Mouse (Mus musculus): ENCODE data around the gene Apoc2. TPM values are rescaled to one million over a fixed set of nuclear protein-coding genes. Genes with fewer than 3 reads are reported as not detected.

Apoc2 gene
- polyA plus RNA-seq (2017; shearing (Covaris generic)): not detected

DNA sequence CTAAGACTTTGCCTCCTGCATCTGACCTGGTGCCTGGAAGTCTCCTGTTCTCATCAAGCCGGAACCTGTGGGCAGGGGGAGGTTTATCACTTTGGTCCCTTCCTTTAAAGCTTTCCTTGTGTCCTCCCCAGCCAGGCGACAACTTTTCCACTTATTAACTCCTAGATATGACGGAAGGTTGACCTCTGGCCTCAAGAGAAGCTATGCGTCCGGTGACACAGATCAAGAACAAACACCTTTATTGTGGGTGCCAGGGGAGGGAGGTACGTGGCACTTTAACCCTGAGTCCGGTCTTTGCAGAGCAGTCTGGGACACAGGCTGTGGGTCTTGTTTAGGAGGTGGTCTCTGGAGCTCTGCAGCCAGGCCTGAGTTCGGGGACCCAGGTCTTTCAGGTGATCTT is at the start of gene Apoc2:
Gene Apoc2 (minus strand): TSS at position 70 of the 400 bp plus-strand sequence.

DNA sequence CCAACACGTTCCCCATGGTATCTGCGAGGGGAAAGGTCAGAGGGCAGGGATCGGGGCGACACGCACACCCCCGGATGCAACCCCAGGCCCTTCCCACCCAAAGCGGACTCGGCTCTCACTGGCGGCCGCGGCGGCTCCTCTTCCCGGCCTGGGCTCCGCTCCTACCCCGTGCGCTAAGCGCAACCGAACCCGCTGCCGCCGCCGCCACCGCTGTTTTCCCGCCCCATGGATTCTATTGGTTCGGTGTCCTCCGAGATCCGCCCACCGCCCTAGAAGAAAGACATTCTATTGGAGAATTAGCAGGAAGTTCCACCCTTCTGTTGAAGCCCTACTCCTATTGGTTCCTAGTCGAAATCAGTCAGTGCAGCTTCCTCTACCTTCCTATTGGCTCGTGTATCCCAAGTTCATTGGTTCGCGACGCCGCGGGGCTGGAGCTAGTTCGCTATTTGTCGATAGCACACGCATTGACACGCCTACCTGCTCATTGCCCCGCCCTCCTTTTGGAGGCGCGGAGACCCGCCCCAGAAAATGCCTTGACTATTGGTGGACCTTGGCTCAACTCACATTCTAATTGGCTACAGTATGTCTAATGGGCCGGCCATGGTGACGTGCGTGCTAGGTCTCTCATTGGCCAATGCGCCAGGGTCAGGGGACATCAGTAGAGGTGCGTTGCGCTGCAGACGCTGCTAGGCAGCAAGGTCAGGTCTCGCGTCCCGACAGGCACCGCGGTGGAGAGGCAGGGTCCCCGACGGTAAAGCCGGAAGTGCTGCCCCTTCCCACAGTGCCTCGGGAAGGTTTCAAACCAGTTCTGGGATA is 37.7 kb upstream of the Apoc2 start, which contains the start of gene Tomm40:
Gene Tomm40 (minus strand): TSS at position 200 of the 816 bp plus-strand sequence.

DNA sequence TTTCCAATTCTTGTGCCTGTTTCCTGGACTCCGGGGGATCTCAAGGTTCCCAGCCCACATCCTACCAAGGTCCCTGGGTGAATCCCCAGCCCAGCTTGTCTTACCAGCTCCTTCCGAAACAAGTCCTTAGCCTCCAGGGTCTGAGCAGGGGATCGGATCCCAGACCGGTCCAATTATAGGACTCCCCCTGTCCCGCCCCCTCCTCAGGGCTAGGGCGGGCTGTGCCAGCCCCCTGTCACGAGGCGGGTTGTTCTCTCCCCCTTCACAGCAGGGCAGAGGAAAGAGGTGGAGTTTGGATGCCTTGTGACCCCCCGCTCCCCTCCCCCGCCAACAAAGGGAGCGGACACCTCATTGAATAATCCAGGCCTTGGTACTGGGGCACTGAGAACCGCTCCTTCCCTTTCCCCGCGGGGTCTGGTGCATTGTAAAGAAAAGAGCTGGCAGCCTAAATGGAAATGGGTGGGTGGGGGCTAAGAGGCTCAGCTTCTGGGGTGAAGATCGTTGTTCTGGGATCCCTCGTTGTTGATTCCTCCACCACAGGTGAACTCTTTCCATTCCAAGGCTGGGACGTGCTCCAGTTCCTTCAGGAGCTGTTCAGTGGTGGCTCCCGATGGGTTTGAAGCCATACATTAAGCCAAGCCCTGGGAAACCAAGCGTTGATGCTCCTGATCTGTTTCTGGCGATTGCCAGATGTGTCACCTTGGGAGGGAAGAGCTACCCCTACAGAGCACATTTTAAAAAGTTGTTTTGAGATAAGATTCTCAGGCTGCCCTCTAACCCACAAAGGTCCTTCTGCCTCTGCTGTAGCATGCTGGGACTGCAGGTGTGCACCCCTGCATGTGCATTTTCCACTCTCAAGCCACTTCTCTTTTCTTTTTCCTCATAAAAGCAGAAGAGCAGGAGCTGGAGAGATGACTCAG is 21.4 kb upstream of the Apoc2 start, which contains the start of gene Apoe:
Gene Apoe (minus strand): TSS at position 282 of the 920 bp plus-strand sequence.

DNA sequence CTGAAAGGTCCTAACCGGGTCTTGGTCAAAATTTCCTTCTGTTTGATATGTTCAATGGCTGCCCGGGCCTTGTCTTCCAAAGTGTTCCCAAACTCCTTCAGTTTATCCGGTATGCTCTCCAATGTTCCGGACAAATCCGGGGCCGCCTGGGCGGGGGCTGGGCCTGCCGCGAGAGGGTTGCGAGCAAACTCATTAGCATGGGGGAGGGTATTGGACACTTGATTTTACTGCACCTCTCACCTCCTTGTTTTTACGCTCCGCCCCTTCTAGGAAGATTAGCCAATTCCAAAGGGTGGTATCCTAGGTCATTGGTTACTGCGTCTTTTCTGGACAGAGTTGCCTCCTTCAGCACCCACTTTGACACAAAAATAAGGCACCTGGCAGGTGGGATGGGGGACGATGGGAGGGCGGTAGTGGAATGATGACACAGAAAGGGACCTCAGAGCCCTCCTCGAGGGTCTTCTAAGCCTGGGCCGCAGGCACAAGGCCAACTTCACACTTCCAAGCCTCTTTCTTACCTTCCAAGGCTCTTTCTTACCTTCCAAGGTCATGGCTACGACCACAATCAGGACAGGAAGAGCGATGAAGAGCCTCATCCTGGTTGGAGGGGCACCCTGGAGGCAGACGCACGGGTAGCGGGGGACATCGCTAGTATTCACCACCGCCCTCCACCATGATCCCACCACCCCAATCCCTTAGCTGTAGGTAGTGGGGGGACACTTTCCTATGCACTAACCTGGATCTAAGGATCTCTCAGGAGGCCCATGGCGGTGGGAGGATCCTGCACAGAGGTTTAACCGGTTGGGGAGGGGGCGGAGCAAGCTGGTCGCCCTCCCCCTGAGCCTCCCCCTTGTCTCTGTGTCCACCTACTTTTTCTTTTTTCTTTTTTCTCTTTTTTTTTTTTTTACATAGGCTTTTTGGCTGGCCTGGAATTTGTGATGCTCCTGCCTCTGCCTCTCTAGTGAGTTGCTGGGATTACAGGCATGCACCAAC is 14.4 kb upstream of the Apoc2 start, which contains the start of gene Apoc1:
Gene Apoc1 (minus strand): TSS at position 788 of the 993 bp plus-strand sequence.

DNA sequence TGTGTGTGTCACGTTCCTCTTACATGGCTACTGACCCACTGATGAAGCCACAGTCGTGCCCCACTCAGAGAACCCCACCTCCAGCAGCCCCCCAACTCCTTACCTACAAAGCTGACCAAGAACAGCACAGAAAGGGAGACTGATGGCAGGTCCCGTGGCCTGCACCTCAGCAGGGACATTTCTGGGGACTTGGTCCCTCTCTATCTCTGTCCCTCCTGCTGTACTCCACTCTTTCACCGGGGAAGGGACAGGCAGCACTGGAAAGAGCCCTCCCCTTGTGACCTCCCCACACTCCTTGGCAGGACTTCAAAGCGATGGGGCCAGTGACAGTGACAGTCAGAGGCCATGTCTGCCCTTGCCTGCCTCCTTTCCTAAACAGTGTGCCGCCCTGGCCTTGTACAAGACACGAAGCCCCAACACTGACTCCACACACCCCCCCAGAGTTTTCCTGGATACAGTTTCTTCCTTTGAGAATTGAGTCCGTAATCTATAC is 3.5 kb upstream of the Apoc2 start, which contains the start of the genes Gm44805 and Apoc4:
Gene Gm44805 (minus strand): TSS at position 222 of the 493 bp plus-strand sequence.
Gene Apoc4 (minus strand): TSS at position 278 of the 493 bp plus-strand sequence.

DNA sequence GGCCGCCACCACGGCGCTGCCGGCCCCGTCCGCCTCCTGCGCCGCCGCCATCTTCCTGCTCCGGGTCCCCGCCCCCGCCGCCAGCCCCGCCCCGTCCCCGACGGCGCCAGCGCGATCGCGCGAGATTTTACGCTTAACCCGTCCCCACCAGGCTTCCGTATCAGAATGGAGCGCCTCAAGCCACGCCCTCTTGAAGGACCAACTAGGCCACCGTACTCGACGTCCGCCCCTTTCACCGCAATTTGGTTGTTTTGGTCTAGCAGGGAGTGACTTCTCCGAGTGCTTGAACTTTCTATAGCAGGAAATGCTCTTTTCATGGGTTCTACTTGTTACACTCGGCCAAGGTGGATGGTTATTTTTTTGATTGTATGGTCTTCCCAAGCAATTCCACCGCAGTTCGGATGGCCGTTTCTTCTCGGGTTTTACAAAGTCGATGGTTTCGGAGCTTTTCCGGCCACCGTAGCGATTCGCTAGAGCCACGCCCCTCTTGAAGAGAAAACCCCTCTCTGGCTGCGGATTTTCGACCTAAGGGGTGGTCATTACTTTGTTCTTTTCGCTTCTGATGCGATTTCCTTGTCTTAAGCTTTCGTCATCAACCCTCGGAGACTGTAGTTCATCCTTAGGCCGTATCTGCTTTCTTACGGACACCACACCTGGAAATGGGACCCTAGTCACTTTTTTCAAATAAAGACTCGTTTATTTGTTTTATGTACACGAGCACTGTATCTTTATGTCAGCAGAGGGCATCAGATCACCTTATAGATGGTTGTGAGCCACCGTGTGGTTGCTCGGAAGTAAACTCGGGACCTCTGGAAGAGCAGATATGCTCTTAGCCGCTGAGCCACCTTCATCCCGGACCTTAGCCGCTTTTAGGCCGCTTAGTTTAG is 12.5 kb downstream of the Apoc2 start, which contains the start of gene Clptm1:
Gene Clptm1 (minus strand): TSS at position 79 of the 887 bp plus-strand sequence.

DNA sequence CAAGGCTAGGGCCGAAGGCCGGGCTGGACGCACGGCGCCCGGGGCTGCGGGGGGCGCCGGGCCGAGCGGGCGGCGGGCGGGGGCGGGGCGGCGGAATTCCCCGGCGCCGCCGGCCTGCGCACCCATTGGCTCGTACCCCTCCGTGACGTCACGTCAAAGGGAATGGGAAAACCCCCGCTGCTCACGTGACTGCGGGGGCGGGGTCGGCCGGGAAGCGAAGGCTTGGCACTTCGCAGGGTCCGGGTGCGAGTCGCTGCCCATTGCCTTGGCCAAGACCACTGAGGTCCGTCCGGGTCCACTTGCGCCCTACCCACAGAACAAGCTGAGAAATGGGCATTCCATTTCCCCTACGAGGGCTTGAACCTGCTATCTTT is 48.4 kb downstream of the Apoc2 start, which contains the start of gene Relb:
Gene Relb (minus strand): TSS at position 78 of the 374 bp plus-strand sequence.

Other genes with a start within 250 kb of the Apoc2 start
- 6.2 TPM for gene Mark4, start 219.1 kb downstream of the Apoc2 start, polyA plus RNA-seq (2017; shearing (Covaris generic))
- not detected for gene Exoc3l2, start 214.6 kb downstream of the Apoc2 start, polyA plus RNA-seq (2017; shearing (Covaris generic))
- 4.3 TPM for gene Bloc1s3, start 169.6 kb downstream of the Apoc2 start, polyA plus RNA-seq (2017; shearing (Covaris generic))
- gene Trappc6a, start 169.5 kb downstream of the Apoc2 start, polyA plus RNA-seq (2017; shearing (Covaris generic)): 43.9 TPM
- gene Nkpd1, start 160.1 kb downstream of the Apoc2 start, polyA plus RNA-seq (2017; shearing (Covaris generic)): not detected
- gene Ppp1r37, start 114.9 kb downstream of the Apoc2 start, polyA plus RNA-seq (2017; shearing (Covaris generic)): 16.7 TPM
- gene Zfp296, start 100.7 kb downstream of the Apoc2 start, polyA plus RNA-seq (2017; shearing (Covaris generic)): 1.1 TPM
- gene Gemin7, start 100.3 kb downstream of the Apoc2 start, polyA plus RNA-seq (2017; shearing (Covaris generic)): 79.8 TPM
- gene Clasrp, start 73.5 kb downstream of the Apoc2 start, polyA plus RNA-seq (2017; shearing (Covaris generic)): 50.9 TPM
- 177 TPM for gene Relb, start 48.5 kb downstream of the Apoc2 start, polyA plus RNA-seq (2017; shearing (Covaris generic))
- 116 TPM for gene Clptm1, start 12.9 kb downstream of the Apoc2 start, polyA plus RNA-seq (2017; shearing (Covaris generic))
- not detected for gene Gm44805, start 3.5 kb upstream of the Apoc2 start, polyA plus RNA-seq (2017; shearing (Covaris generic))
- not detected for gene Apoc4, start 3.5 kb upstream of the Apoc2 start, polyA plus RNA-seq (2017; shearing (Covaris generic))
- gene Apoc1, start 14.7 kb upstream of the Apoc2 start, polyA plus RNA-seq (2017; shearing (Covaris generic)): not detected
- gene Apoe, start 21.2 kb upstream of the Apoc2 start, polyA plus RNA-seq (2017; shearing (Covaris generic)): 4.2 TPM
- 58.7 TPM for gene Tomm40, start 37.5 kb upstream of the Apoc2 start, polyA plus RNA-seq (2017; shearing (Covaris generic))
- not detected for gene Nectin2, start 72.5 kb upstream of the Apoc2 start, polyA plus RNA-seq (2017; shearing (Covaris generic))
- 0.75 TPM for gene Bcam, start 93.1 kb upstream of the Apoc2 start, polyA plus RNA-seq (2017; shearing (Covaris generic))
- not detected for gene Cblc, start 118.9 kb upstream of the Apoc2 start, polyA plus RNA-seq (2017; shearing (Covaris generic))
- 112 TPM for gene Bcl3, start 144.8 kb upstream of the Apoc2 start, polyA plus RNA-seq (2017; shearing (Covaris generic))
- gene Gm19345, start 174.1 kb upstream of the Apoc2 start, polyA plus RNA-seq (2017; shearing (Covaris generic)): not detected
- not detected for gene Ceacam16, start 183.4 kb upstream of the Apoc2 start, polyA plus RNA-seq (2017; shearing (Covaris generic))
- not detected for gene Ceacam19, start 210.0 kb upstream of the Apoc2 start, polyA plus RNA-seq (2017; shearing (Covaris generic))
- gene Pvr, start 243.2 kb upstream of the Apoc2 start, polyA plus RNA-seq (2017; shearing (Covaris generic)): 56.6 TPM